Comparison of ENCODE assay signal across 7 mouse cellular contexts in the genomic region with DNA sequence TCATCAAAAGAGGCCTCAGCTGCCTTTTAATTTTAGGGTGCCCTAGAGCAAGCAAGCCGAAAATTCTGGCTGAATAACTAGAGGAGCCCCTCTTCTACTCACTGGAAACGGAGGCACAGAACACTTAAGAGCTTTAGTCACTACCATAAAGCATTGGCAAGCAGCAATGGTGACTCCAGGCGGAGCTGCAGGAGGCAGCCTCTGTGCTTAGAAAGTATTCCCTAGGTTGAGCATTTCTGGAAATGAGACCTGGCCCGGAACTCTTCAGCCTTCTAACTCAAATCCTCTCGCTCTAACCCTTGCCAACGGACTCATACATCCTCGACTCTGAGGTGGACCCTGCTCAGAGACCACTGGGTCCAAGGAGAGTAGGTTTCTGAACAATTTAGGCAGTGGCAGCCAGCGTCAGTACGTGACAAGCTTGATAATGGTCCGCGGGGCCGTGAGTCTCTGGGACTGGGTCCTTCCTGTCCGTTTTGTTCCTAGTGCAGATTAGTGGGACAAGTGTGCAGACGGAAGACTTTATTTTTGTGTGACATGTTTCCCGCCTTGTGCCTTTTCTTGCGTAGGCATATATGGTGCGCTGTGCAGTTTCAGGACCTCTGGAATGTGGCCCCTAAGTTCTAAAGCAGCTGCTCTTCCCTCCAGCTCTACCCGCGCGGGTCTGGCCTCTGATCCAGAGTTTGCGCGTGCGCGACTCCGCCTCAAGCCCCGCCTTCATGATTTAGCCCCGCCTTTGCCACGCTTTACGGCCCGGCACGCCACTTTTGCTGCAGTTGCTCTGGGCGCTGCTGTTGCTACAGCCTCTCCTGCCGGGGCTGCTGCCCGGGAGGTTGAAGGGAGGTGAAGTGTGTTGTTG. TPM values are rescaled to one million over a fixed set of nuclear protein-coding genes. Genes with fewer than 3 reads are reported as not detected.
A peak's percentile ranks its signal among the peaks of the same experiment; 100 is the strongest.
DNase-seq lines count a peak whose midpoint lies in the region; ATAC-seq and TF ChIP-seq lines count a peak whose summit lies in the region.

A gene (plus strand): TSS at position 733 of the 859 bp plus-strand sequence.

- WGBS in intestine, postnatal 0 days = 2% methylated on average over 34 of the region's 34 CpGs
- 2% methylated on average over 34 of the region's 34 CpGs for WGBS in midbrain, embryonic 12.5 days
- 2% methylated on average over 34 of the region's 34 CpGs for WGBS in small intestine, adult 2 months

- peak within 1 kb of the TSS; percentile 92 for H3K4me3 ChIP-seq in intestine, postnatal 0 days (ENCODE audit: low read depth, low read length)
- peak within 1 kb of the TSS; percentile 96 for H3K4me3 ChIP-seq in midbrain, embryonic 12.5 days
- H3K4me3 ChIP-seq in small intestine, adult 2 months (ENCODE audit: low read depth, low read length) = peak within 1 kb of the TSS; percentile 88

- peak within 1 kb of the TSS; percentile 78 for H3K4me2 ChIP-seq in intestine, postnatal 0 days (replicated peaks; ENCODE audit: low read depth)
- H3K4me2 ChIP-seq in midbrain, embryonic 12.5 days (replicated peaks) = peak within 1 kb of the TSS; percentile 75

- H3K4me1 ChIP-seq in intestine, postnatal 0 days (replicated peaks; ENCODE audit: control insufficient read depth, insufficient read depth, low read length) = peaks cover 12% of the 10 kb centered on the region; the same call in 1 of the 2 replicates
- peaks cover 18% of the 10 kb centered on the region for H3K4me1 ChIP-seq in midbrain, embryonic 12.5 days
- no peaks in the 10 kb centered on the region for H3K4me1 ChIP-seq in small intestine, adult 2 months (ENCODE audit: control insufficient read depth, insufficient read depth, insufficient read length, low read length)

- peak; percentile 94 for ATAC-seq in intestine, postnatal 0 days
- peak; percentile 96 for ATAC-seq in midbrain, embryonic 12.5 days (ENCODE audit: low FRiP score, low read depth)

- peak within 1 kb of the TSS; percentile 88 for H3K9ac ChIP-seq in intestine, postnatal 0 days (ENCODE audit: low read depth, low read length)
- peak within 1 kb of the TSS; percentile 88 for H3K9ac ChIP-seq in midbrain, embryonic 12.5 days (replicated peaks)

- peak; percentile 93 for TF ChIP-seq POLR2A in small intestine, adult 2 months (IDR thresholded peaks at IDR 0.05; ENCODE audit: low read depth, low read length)

- H3K36me3 ChIP-seq in intestine, postnatal 0 days (ENCODE audit: control insufficient read depth, insufficient read depth) = no peaks in the 10 kb centered on the region
- H3K36me3 ChIP-seq in midbrain, embryonic 12.5 days = no peaks in the 10 kb centered on the region
- H3K36me3 ChIP-seq in small intestine, adult 2 months (ENCODE audit: control insufficient read depth, insufficient read depth, low read length) = no peaks in the 10 kb centered on the region

- peak within 1 kb of the TSS; percentile 88 for H3K27ac ChIP-seq in intestine, postnatal 0 days (ENCODE audit: low read depth, low read length)
- peak within 1 kb of the TSS; percentile 84 for H3K27ac ChIP-seq in midbrain, embryonic 12.5 days (replicated peaks)
- peak within 1 kb of the TSS; percentile 66 for H3K27ac ChIP-seq in small intestine, adult 2 months (ENCODE audit: insufficient read depth, low read depth, low read length)

- peak; percentile 90 for DNase-seq in adrenal gland, adult 8-10 months
- DNase-seq in embryo, embryonic 9.5 days (ENCODE audit: extremely low spot score) = peak; percentile 98
- no peak for DNase-seq in gonadal fat pad, adult 2 months (ENCODE audit: low read depth)
- peak; percentile 95 for DNase-seq in left cerebral cortex, postnatal 4 days

- TF ChIP-seq CTCF in intestine, postnatal 0 days (IDR thresholded peaks at IDR 0.05; ENCODE audit: low read depth) = no peak
- no peak for TF ChIP-seq CTCF in small intestine, adult 2 months (IDR thresholded peaks at IDR 0.05; ENCODE audit: extremely low read depth, insufficient read length, insufficient replicate concordance, low read depth, low read length)

- no peaks in the 10 kb centered on the region for H3K27me3 ChIP-seq in intestine, postnatal 0 days (replicated peaks; ENCODE audit: control insufficient read depth, insufficient read depth, low read length)
- no peaks in the 10 kb centered on the region for H3K27me3 ChIP-seq in midbrain, embryonic 12.5 days
- H3K27me3 ChIP-seq in small intestine, adult 2 months (ENCODE audit: control insufficient read depth, insufficient read depth, low read length) = no peaks in the 10 kb centered on the region

- no peaks in the 10 kb centered on the region for H3K9me3 ChIP-seq in intestine, postnatal 0 days (ENCODE audit: control insufficient read depth)
- H3K9me3 ChIP-seq in midbrain, embryonic 12.5 days = no peaks in the 10 kb centered on the region

- intact Hi-C loops in left cerebral cortex, postnatal 4 days (cut with DNase I) = loop anchor here (10.0 kb wide), 1 partner anchor 570 kb away; no protein-coding TSS in a partner anchor

RNA-seq across cellular contexts. Expression of the gene that starts here (rescaled TPM):
- total RNA-seq in adrenal gland, adult 8-10 months (2022) = 10 to 100 TPM; 25.0 to 31.8 (median 28.4) TPM
- 19.6 and 23.2 TPM in 2 replicates for polyA plus RNA-seq in gonadal fat pad, adult 2 months (2012; rRNA removed)
- 14.3 and 14.8 TPM in 2 replicates for polyA plus RNA-seq in intestine, postnatal 0 days (2015; fragmentation: Nextera tagmentation; extraction: Ambion mirVana)
- total RNA-seq in left cerebral cortex, postnatal 4 days (2021) = 10 to 100 TPM; 30.9 to 33.0 TPM
- 29.9 and 30.5 TPM in 2 replicates for polyA plus RNA-seq in midbrain, embryonic 12.5 days (2016; fragmentation: Nextera tagmentation; extraction: Ambion mirVana)
- polyA plus RNA-seq in small intestine, adult 2 months (2012; rRNA removed) = 6.3 and 9.4 TPM in 2 replicates
